Mouse (Mus musculus) thymus, postnatal 25 days (tissue): Measurements from ENCODE around the gene Dnase2b.

Experiments
- DNase-seq: peaks from one replicate; pipeline ENCODE4 v3.0.0; 2022

Gene Dnase2b

DNA sequence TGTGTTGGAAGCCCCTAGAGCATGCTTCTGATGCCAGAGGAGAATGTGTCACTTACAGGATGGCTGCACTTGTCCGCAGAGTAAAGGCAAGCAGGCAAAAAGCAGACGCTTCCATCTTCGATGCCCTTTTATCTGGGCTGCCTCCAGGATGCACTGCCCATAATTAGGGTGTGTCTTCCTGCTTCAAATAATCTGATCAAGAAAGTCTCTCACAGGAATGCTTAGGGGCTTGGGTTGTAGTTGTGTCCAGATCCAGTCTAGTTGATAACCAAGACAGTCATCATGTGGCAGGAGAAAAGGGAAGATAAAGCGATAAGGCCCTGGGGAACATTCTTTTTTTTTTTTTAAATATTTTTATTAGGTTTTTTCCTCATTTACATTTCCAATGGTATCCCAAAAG lies at the start of gene Dnase2b:
TSS of gene Dnase2b (minus strand) at position 101 of the 400 bp plus-strand sequence.
- no peak for DNase-seq

DNA sequence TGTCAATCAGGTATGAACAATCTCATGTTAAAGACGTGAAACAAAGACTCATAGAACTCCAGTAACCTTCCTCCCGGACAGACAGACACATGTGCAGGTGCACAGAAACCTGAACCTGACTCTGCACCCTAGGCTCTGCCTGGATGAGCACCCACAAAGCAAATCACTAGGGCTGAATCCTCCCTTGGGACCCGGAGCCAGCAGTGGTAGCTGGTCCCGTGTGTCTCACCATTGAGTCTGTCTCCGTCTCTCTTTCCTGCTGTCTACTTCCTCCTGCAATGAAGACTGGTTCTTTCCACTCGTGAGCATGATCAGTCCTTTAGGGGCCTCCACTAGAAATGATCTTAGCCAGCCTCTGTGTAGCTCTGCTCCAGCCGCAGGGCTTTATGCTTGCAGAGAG lies 46.5 kb upstream of the Dnase2b start:
- DNase-seq: no peak

DNA sequence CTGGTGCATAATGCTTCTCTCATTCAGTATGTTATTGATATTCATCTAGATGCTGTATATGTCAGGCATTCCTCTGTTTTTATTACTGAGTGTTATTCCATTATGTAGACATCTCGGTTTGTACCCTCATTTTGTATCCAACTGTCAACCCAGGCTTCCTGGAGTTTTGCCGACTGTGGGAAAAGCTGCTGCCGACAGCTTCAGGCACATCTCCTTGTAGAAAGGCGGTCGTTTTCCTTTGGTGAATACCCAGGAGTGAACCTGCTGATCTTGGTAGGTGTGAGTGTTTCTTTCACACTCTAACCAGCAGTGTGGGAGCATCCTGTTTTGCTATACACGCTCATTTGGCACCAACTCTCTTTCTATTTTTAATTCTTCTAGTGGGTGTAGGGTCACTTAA lies 45.6 kb upstream of the Dnase2b start:
- DNase-seq: no peak

DNA sequence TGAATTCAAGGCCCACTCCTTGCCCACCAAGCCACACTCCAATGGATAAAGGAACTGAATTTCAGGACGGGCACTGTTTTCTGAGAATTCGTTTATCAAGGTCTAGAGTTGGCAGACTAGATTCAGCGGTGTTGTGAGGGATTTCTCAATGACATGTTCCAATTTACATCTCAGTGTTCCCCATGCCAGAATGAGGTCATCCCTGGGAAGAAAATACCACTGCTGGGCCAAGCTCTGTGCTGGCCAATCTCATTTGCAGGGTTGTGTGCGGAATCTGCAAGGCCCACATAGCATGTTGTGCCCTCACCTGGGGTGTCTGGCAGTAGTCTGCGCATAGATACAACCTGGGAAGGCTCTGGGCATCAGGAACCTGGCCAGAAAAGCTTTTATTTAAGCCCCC lies 43.9 kb upstream of the Dnase2b start:
- no peak for DNase-seq

DNA sequence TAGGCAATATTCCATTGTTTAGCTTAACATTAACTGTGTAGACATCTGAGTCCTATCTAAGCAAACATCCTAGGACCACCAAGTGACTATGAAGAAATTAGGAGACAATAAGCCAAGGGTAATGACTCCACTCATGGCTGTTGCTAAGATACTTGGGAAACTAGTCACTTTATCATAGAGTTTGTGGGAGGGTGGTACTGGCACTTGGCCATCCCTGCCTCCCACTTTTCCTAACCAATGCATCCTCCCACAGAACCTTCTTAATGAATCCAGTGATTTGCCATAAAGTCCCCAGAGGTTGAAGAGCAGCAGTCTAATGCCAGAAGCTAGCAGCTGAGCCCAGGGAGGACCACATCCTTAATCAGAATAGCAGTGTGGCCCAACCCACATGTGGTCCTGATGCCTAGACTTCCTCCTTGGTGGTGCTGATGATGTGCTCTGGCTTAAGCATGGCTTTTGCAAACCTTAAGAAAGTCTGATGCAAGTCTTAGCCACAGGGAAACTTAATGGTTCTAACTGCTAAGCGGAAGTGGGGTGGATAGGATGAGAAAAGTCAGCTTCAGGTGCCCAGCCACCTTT lies 42.8 kb upstream of the Dnase2b start:
- no peak for DNase-seq

DNA sequence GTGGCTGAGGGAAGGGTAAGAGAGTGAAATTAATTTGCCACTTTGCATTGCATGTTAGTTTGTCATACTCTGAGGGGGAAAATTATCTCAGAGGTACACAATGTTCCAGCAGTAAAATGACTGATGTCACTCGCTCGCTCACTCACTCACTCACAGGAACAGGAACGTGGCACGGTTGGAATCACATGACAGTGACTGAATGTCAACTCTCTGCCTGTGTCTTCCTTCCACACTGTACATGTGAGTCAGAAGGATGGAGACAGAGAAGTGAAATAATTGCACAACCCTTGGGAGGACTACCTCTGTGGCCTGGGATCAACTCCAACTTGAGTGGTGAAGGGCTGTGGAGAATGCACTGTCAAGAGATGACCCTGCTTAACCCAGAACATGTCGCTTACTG lies 42.0 kb upstream of the Dnase2b start:
- DNase-seq: no peak

DNA sequence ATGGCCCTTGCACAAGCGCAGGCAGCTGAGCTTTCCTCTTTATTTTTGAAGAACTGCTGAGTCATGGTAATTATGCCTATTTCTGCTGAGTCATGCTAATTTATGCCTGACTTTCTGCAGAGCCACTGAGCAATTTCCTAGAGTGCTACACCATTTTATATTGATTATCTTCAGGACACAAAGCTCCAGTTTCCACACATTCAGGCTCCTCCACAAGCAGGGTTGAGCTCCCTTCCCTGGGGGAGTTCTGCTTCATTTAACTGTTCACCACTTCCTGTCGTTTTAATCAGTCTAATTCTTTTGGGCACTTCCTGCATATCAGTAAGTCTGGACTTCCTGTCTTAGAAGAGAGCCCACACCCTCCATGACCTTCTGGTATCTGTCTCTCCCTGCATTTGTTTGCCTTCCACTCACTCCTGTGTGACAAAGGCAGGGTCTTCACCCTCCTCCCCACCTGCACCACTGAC lies 39.7 kb upstream of the Dnase2b start:
- DNase-seq: no peak

DNA sequence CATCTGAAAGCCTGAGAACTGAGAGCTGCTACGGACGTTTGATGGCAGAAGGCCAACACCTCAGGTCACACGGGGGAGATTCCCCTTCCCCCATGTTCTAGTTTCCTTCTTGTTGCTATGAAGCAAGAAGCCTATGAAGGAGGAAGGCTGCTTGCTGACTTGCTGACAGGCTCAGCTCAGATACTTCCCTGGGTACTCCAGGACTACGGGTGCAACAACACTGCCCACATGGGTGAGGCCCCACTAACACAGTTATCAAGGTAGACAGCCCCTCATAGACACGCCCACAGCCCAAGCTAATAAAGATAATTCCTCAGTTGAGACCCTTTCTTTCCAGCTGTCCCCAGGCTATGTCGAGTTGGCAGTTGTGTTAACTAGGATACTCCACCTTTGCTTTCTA lies 38.3 kb upstream of the Dnase2b start:
- no peak for DNase-seq

DNA sequence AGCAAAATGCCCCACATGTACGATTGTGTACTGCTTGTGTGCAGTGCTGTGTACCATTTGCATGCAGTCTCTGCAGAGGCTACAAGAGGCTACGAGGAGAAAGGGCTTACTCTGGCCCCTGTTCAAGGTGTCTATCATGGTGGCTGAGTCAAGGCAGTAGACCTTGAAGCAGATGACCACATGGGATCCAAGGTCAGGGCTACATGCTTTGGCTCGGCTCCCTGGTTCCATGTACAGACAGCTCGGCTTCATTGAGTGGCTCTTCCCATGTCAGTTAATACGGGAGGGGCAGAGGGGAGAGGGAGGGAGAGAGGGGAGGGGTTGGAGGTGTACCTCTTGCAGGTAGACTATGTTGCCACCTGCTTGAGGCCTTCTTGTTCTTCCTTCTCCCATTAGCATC lies 37.0 kb upstream of the Dnase2b start:
- no peak for DNase-seq

DNA sequence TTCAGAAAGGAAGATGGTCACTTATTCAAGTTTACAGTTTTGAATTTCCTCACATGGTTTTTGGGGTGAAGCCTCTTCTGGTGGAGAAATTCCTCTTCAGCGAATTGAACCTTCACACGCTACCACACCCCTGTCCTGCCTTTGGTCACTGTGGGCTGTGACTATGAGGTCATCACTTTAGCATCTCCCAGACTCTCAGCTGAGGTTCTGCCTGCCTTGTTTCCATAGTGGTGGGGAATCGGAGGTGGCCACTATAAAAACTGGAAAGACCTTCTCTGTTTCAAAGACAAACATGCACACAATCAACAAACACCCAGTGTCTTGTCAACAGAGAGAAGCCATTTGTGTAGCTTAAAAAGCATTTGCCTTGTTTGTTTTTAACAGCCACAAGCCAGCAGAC lies 35.8 kb upstream of the Dnase2b start, which contains the start of gene 4930503B20Rik:
TSS of gene 4930503B20Rik (minus strand) at position 101 of the 400 bp plus-strand sequence.
- no peak for DNase-seq

DNA sequence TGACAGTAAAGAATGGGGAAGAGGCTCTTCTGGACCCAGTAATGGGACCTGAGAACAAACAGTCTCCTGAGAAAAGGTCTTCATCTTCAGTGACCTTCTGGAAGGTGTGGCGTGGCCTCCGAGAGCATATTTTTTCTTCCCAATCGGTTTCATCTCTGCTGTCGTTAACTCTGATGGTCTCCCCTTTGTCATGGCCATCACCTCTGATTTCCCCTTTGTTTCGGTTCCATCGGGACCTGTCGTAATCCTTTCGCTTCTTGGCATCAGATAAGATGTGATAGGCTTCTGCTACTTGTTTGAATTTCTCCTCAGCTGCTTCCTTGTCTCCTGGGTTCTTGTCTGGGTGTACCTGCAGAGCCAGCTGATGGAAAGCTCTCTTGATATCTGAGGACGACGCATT lies 35.3 kb upstream of the Dnase2b start:
- no peak for DNase-seq

DNA sequence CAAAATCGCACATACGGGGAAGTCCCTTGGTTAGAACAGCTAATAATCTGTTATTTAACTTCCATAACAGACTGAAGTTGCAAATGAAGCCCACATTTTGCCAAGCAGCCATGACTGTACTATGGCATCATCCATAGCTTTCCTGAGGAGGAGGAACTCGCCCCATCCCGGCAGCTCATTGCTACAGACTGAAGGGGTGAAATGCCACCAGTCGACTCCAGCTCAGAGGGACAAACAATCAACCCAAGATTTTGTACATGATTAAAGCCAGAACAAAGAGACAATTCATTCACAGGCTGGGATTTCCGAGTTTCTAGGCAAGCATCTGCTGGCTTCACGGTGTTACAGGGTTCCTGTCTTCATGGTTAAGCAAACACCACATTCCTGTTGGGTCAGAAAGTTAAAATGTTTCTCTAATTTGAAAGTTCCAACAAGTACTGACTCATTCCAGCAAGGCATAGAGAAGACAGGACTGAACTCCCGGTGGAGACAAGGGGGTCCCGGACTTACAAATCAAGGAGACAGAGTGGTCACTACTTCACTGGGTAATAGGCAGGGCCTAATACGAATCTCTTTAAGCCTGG lies 34.0 kb upstream of the Dnase2b start:
- no peak for DNase-seq

DNA sequence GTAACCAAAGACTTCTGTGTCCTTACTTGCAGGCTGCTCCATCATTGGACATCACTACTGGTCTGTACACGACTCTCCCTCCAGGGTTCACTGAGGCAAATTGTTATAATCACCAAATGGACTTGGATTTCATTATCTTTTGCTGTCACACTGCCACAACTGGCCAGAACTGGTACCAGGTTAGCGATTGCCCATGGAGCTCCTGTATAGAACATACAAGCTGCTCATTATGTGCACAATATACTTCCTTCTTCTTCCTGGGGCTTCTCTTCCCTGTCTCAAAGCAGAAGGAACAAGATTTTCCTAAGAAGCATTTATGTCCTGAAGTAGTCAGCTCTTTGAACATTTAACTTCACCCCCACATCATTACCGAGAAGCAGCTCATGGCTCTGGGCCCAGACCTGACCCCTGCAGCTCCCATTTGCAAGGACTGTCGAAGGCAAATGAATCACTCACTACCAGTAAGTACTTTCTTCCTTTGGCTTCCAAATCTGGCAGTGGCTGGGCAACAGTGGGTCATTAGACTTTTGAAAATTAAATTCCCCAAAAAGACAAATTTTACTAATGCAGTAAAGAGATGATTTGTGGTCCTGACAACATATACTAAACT lies 26.5 kb upstream of the Dnase2b start:
- DNase-seq: no peak

DNA sequence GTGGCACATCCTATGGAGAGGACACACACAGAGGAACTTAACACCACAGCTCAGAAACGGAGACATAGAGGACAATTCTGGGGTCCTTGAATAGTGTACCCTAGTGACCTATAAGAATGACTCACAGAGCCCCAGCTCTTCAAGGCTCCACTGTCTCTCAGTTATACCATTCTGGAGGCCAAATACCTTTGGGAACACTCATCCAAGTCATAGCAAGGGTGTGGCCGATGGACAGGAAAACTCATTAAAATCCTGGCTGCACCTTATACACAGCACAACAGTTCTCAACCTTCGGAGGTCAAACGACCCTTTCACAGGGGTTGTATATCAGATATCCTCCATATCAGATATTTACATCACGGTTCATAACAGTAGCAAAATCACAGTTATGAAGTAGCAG lies 17.1 kb upstream of the Dnase2b start:
- no peak for DNase-seq

DNA sequence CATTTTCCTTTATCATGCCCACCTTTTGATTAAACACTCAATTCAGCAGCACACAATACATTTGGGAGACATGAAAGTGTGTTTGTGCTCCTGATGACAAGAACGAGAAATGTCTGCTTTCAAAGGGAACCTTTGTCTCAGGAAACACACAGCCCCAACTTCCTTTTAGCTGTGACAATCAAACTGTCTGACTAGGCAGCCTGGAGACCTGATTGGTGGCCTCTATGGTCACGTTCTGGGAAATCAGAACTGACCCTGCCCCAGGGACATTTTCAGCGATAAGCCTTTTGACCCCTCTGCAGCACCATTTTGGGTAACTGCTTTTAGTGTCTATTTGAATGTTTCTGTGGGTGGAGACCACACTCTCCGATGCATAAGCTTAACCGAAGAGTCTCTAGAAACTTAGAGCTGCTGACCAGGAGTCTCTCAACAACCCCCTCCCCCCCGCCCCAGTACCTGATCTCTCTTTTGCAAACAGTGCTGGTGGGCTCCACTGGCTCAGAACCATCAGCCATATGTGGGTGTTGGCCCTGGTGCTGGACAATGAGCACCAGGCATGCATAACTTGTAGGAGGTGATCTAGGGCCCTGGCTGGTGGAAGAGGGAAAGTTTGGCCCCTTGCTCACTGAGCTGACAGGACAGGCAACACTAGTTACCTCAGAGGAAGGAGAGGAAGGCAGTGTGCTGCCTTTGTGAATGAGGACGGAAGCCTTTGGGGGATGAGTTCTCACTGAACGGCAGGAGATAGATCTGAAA lies 13.0 kb upstream of the Dnase2b start:
- DNase-seq: no peak

DNA sequence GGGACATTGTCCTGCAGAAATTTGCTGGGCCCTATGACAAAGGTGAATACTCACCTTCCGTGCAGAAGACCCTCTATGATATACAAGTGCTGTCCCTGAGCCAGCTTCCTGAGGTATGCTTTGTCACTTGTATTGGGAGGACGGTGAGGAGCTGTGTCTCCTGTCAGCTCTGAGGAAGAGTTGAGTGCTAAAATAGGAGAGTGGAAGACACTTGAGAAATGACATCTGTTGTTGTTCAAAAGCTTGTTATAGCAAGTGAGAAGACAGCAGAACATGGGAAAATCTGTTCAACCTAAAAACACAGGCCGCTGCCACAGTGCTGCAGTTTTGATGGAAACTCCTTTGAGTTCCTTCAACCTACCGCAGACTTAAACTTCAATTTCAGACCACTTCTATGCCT lies 10.4 kb upstream of the Dnase2b start:
- DNase-seq: no peak

DNA sequence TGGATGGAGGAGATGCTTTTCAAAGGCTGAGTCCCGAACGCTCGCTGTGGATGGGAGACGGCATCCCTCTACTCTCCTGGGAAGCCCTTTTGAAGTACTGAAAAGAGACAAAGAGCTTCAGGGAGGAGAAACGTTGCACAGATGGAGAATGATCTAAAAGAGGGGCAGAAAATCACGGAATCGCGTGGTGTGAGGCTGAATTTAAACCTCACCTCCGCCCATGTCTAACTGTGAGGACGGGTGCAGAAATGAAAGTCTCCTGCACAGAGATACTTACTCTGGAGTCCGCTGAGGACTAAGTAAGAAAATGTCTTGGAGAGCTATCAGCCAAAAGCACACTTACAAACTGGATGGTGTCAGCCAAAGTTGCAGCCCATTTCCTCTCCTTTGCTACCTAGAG lies 6.6 kb upstream of the Dnase2b start:
- no peak for DNase-seq

DNA sequence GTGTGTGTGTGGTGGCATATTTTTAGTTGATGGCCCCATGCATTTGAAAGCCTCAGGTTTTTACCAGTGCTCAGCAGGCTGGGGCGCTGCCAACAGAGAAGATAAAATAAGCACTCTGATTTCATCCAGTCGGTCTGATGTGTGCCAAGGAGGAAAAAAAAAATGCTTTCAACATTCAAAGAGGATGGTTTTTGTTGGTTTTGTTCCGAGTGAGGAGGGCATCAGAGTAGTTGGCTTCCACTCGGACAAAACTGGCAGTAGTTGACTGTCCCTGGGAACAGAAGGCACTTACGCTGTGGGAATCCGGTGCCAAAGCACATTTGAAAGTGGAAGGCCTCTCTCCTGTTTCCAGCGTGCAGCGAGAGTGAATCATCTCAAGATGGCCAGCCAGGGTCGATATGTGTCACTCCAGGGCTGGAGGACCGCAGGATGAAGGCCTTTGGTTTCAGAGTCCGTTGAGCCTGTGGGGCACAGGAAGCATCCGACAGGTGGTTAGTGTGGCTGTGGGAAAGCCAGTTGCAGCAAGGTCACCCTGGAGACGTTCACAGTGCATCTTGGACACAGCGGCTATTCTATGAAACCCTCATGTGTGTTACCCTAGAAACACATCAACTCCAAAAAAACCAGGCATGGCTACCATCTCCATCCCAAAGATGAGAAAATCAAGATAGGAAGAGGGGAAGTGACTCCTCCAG lies 5.3 kb upstream of the Dnase2b start:
- no peak for DNase-seq

DNA sequence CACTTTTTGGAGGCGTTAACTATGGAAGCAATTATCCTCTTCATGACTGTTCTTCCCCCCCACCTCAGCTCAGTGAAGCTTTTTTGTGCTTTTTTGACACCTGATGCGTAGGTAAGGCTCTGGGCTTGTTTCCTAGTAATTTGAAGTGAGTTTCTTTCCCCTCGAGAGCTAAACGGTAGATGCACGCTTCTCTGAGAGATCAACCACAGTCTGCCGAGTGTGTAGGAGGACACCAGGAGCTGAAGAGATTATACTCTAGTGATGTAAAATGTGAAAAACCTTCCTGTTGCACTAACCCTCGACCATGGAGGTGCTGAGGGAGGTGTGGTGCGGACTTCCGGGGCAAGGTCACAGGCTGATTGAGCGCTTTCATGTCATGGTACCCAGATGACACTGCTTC lies 4.7 kb upstream of the Dnase2b start:
- DNase-seq: no peak

DNA sequence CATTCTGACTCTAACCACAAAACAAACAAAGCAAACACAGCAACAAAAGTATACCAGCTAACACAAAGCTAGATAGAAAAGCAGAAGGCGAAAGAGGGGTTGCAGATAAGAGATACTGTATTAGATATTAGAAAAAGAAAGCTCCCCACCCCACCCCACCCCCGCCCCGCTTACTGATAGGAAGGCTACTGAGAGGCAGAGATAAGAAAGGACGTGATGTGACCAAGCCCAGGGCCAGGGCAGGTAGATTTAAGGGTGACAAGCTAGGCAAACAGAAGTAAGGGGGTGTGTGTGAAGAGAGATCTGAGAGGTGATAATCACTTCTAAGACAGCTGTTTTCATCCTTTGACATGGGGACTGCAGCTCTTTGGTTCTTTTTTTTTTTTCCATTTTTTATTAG lies 3.0 kb upstream of the Dnase2b start:
- DNase-seq: no peak

DNA sequence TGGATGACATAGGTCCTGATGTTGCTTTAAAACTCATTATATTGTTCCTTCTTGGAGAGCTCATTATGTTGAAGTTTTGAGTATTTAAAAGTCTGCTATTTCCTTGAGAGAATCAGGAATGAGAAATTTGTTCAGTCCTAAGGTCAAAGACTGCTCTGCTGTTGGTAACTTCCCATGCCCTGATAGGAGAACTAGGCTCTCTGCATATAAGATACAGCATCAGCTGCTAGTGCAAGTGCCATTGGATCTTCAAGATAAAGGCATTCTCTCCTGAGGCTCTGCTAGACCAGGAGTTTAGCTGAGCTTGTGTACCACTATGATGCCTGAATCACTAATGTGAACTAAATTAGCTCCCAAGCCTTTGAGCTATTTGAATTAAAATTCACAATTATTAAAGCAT lies 2.5 kb upstream of the Dnase2b start:
- DNase-seq: no peak

DNA sequence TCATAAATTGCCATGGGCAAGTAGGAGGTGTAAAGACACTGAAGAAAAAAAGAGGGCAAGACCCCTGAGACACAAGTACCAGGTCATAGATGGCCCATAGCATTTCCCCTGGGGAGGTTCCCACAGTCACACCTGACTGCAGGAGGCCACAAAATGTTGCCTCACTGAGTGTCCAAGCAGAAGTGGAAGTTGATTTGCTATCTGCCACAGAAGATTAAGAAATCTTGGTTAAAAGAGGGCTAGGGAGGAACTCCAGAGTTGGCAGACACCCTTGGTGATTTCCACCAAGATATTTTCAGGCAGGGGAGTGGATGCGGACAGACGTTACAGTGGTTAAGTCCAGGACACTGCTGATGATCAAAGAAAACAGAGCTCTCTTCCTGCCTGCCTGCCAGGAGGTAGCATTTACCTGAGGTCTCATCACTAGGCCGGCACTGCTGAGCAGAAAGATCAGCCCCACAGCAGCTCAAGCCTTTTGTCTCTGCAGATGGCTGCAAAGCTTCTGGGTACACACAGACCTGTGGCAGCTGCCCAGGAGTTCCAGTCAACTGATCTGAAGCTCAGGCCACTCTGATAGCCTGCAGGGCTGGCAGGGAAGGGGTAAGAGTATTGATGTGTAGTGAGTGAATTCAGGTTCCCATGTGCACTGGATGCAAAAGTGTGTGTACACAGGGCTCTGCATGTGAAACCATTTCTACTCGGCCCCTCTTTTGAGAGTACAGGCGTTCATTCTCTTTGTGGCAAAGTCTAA lies 1.3 kb upstream of the Dnase2b start:
- no peak for DNase-seq

DNA sequence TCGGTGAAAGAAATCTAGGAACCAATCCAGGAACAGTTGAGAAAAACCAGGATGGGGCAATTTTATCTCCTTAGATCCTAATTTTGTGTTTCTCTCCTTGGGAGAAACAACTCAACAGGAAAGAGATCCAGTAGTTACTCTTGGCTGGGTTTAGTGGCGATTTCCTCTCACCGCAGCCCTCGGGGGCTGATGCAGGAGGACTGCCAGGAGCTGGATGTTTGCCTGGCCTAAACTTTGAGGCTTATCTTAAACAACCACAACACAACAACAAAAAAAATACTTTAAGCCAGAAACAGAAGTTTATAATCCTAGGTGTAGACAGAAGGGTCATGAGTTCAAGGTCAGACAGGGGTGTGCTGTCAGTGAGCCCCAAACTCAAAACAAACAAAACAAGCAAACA lies 3.6 kb downstream of the Dnase2b start:
- no peak for DNase-seq
